Mouse (Mus musculus) large intestine, adult 2 months (tissue): ENCODE data around the gene Nrxn3. TPM values are rescaled to one million over a fixed set of nuclear protein-coding genes. Genes with fewer than 3 reads are reported as not detected.

Source experiments
- DNase-seq: peaks from one replicate; pipeline ENCODE4 v3.0.0-alpha.2; 2012; ENCODE audit warnings: low read depth, low spot score
- WGBS: fragments of 180-500 bp; shearing (Covaris S2); methylation state at CpG from one replicate; pipeline ENCODE4 v1.1.7; 2018; 5-methylcytosine and 5-hydroxymethylcytosine counted together
- polyA plus RNA-seq: library from polyadenylated mRNA; depleted of rRNA; stranded (reverse); fragments of >200 nt; gene quantifications from 2 replicates; pipeline ENCODE4 v1.2.3, GENCODE M21; 2012

The Nrxn3 gene
- polyA plus RNA-seq, 1 experiment, result 0.06 TPM

DNA sequence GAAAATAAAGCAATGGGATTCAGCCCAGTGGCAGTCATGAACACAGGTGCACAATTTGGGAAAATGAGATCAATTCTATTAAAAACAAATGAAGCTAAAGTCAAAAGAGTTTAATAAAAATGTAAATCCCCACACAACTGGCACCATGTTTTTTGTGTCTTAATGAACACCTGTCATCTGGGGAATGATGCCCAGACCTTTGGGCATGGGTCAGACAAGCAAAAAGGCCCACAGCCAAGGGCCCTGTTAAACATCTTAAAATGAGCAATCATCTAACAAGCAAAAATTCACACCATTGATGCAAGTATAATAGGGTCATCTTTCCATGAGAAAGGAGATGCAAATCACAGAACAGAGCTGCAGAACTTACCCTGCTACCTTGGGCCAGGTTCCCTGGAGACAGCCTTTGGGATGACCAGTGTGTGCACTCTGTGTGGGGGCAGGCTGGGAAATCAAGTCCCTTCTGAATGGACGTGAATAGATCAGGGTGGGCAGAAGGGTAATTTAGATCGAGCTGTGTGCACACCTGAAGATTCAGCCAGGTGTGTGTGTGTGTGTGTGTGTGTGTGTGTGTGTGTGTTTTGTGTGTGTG, 1223.3 kb downstream of the Nrxn3 start:
- DNase-seq, result no peak
- 76% methylated on average over 2 of the region's 2 CpGs for WGBS

DNA sequence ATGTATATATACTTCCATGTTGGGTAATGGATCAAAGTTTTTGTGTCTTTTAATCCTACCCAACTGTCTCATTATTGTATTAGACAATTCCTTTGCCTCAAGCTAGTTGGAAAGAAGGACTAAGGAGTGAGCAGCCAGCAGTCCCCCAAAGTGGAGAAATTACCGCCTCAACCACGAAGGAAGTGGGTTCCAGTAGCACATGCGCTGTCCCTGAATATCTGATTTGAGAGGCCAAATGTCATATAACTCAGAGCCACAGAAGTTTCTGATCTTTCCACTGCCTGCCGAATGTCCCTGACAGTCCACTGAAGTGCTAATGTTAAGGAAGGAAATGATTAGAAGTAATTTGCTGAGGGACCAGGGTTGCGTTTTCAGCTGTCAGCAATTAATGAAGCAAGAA, 1223.8 kb downstream of the Nrxn3 start:
- no peak for DNase-seq
- WGBS, result 61% methylated on average over 5 of the region's 5 CpGs

DNA sequence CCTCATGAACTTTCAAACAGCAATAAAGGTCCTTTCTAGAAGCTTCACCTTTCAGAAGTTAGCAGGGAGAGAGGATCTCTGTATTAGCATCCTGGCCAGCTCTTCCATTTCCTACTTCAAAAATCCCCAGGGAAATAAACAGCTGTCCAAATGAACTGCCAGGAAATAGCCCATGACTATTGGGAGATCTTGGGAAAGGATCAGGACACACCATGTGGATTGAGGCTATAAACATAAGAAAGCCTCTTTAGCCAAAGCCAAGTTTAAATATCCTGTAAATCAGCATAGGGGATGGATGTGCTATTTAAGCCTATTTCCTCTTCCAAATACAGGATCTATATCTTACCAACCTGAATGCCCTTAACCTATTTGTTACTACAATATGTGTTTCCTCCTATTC, 1230.6 kb downstream of the Nrxn3 start:
- DNase-seq, result no peak

DNA sequence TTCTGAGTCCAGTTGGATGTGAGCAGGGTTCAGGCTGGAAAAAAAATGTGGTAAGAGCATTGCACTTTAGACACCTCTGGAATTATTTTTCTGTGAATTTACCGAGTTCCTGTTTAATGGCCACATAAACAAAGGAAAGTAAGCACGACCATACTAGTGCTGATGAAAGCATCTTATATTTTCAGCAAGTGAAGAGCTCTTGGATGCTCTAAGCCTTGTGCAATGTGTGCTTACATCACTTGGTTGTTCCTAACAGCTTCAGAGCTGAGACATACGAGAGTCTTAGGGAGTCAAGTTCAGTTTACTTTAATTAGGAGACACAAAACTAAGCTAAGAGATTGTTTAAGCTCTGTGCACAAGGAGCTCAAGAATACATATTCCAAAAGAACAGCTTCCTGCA, 1231.0 kb downstream of the Nrxn3 start:
- DNase-seq, result no peak
- WGBS, result 46% methylated on average over 3 of the region's 3 CpGs

DNA sequence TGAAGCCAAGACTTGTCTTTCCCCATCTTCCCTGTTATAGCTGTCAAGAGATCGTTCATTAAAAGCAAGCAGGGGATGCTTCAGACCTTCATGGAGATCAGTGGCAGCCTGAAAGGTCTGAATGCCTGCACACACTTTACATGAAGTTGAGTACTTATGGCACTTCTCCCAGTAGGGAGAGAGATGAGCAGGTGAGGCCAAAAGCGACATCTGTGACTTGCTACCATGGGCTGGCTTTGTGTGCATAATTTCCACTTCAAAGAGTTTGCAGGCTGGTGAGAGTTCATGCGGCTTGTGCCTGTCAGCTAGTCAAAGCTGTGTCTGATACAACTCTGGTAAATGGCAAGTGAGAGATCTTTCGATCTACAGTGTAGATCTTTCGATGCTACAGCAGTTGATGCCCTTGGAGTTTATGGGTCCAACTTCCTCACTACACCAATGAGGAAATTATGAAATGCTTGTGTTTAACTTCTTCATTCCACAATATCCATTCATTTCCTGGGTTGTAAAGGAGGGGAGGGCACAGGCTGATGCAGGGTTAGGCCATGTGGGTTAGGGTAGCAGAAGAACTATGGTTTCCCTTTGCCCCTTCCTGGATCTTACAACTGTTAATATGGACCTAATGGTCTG, 1231.9 kb downstream of the Nrxn3 start:
- 65% methylated on average over 5 of the region's 5 CpGs for WGBS
- DNase-seq, result no peak

DNA sequence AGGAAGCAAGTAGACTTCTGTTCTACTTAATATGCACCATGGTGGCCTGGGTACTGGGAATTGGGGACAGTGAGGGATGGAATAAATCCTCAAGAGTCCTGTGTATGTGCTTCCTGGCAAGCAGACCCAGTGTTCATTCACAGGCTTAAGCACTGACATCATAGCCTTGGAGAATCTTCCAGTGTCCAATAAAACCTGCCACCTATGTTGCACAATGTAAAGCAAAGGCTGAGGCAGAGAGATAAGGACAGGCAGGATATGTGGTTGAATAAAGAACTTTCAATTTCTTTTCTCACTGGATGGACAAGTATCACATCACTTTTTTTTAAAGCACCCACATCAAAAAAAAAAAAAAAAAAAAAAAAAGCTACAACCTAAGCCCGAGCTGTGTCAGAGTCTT, 1240.4 kb downstream of the Nrxn3 start:
- 59% methylated on average over 1 of the region's 1 CpGs for WGBS
- no peak for DNase-seq

DNA sequence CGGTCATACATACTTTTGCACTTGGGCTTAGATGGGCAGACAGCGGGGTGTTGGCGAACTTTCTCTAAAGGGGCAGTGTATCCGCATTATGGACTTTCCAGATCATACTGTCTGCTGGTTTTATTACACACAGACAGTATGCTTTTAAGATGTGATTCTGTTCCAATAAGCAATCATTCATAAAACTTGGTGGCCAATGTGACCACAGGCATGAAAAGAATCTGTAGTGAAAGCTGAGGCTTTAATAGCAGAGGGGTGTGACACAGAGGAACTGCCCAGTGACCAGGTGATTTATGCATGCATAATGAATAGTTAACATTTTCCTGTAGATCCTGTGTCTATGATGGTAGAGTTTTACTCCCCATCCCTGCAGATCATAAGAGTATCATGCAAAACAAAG, 1254.0 kb downstream of the Nrxn3 start:
- WGBS, result 88% methylated on average over 4 of the region's 4 CpGs
- DNase-seq, result no peak

DNA sequence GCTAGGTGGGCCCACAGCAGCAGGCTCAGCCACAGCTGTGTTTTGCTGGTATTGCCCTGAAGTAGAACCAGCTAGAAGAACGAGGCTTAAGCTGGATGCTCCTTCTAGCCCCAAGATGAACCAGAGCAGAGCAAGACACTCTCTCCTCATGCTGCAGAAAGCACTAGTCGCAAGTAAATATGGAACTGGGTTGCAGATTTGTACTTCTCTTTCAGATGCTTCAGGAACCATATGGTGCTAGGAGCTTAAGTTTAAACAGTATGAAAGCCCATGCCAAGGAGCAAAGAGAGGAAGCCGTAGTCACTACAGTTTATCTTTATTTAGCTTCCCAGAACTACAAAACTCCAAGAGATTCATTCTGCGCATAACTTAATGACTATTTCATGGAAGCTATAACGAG, 1254.8 kb downstream of the Nrxn3 start:
- WGBS, result 65% methylated on average over 5 of the region's 5 CpGs
- no peak for DNase-seq

DNA sequence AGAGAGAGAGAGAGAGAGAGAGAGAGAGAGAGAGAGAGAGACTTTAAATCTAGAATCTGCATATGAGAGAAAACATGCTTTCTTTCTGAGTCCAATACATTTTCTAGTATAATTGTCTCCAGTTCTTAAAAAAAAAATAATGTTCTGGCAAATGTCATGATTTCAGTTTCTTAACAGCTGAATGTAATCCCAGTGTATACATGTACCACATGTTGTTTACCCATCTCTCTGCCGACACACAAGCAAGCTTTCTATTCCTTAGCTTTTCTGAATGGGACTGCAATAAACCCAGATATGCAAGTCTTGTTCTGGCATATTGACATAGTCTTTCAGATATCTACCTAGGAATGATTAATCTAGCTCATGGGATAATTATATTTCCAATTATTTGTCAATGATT, 1256.5 kb downstream of the Nrxn3 start:
- DNase-seq, result no peak
- 49% methylated on average over 1 of the region's 1 CpGs for WGBS

DNA sequence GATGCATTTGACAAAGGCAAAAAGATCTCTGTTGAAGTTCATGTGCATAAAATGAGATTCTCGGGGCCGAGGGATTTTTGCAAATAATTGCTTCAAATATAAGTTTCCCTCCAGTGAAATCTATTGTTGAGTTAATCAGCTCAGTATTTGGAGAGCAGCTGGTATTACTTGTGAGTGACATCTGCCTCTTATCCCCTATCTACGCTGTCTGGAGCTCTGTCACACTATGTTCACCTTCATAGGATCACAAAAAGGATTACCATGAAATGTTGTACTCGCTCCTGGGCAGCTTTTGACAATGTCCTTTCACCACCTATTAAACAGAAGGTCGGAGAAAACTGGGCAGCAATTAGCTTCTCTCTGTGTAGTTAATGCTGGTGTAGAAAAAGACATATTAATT, 1259.8 kb downstream of the Nrxn3 start:
- DNase-seq, result no peak

DNA sequence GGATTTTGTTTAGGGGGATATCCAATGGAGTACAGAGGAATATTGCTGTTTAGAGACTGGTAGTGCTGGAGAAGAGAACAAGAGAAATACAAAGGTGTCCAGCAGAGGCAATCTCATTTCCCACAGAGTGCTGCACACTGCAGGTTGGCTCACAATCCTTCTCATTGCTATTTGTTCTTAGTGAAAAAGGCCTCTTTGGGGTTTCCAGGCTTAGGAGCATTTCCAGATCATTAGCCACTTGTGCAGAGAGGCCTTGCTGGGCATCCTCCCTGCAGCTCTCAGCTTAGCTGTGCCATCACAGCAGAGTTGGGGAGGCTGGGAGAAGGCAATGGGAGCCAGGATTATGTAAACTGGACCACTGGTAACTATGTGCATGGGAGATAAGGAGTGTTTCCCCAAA, 1260.7 kb downstream of the Nrxn3 start:
- DNase-seq, result no peak

More for the DNA sequence above, 1259.8 kb downstream of the Nrxn3 start:
- WGBS, result 79% methylated on average over 5 of the region's 5 CpGs

DNA sequence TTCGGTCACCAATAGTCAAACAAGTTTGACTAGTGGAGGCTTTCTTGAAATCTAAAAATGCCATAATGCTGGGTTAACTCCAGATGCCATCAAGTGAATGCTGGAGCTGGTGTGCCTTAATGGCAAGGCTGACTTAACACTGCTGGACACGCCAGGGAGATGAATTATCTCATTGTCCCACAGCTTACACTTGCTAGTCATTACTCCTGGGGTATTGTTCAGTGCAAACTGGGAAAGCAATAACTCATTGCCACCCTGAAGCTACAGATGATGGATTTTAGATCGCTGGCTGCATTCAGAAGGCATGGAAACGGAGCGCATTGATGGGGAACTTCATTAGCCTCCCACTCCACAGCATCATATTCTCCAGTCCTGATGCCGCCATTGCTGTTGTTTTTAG, 1263.5 kb downstream of the Nrxn3 start:
- 79% methylated on average over 6 of the region's 6 CpGs for WGBS
- DNase-seq, result no peak

DNA sequence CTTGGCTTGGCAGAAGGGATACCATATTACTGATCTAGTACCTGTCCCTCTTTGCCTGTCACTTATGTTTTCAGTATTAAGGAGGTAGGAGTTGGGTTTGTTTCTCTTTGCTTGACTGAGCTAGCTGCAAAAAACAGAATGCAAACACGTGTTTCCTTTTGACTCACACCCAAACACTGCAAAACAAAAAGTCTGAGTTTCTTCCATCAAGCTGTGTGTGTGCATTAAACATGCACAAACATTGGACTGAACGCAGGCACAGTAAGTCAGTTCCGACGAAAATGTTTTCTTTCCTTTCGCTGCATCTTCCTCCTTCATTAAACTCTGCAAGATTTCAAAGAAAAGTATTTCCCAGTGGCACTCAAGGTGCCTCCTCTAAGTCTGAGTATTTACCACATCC, 1270.6 kb downstream of the Nrxn3 start:
- no peak for DNase-seq
- 58% methylated on average over 5 of the region's 5 CpGs for WGBS

DNA sequence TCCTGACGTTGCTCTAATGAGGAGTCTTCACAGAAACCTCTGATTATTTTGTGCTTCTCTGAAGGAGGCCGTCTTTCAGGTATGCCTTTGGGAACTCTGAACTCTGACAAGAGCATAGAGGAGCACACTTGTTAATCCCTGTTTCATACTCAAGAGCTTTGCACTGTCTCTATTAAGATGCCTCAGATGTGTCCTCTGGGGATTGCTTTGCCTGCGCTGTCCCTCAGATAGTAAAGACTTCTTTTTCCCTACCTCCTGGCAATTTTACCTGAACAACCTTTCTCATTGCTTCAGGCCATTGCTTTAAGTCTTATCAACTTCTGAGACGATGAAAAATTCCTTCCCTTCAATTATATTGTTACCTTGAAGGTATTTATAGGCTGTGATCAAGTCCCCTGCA, 1272.7 kb downstream of the Nrxn3 start:
- DNase-seq, result no peak
- 67% methylated on average over 4 of the region's 4 CpGs for WGBS

DNA sequence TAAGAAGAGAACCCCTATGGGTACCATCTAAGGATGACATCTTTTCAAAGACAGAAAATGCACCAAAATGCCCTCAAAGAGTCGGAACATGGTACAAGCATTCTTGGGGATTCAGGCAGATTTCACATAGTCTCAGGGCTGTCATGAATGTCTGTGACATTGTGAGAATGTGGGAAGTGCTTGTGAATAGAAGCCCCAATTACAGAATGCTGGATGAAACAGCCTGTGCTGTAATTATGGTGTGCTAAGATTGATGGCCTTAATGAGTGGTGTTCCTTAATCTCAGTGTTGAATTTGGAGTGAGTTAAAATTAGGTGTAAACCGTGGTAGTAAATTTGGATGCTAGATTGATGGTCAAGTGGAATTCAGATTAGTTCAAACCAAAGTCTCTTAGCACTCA, 1287.6 kb downstream of the Nrxn3 start:
- 79% methylated on average over 2 of the region's 2 CpGs for WGBS
- DNase-seq, result no peak

DNA sequence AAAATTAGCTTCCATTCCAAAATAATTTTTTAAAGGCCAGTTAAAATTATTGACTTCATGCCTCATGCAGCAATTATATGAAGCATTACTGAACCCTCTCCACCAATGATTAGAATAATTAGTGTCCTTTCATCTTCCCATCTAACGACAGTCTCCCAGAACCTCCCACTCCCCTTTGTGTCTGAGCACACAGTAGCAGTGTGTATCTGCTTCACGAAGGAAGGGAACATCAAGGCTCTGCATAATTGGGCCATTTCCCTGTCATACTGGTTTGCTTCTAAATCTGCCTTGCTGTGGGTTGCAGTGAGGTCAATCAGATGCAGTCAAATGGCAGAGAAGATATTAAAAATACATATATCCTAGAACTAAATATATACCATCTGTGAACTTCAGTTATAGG, 1291.3 kb downstream of the Nrxn3 start:
- no peak for DNase-seq
- 54% methylated on average over 2 of the region's 2 CpGs for WGBS

DNA sequence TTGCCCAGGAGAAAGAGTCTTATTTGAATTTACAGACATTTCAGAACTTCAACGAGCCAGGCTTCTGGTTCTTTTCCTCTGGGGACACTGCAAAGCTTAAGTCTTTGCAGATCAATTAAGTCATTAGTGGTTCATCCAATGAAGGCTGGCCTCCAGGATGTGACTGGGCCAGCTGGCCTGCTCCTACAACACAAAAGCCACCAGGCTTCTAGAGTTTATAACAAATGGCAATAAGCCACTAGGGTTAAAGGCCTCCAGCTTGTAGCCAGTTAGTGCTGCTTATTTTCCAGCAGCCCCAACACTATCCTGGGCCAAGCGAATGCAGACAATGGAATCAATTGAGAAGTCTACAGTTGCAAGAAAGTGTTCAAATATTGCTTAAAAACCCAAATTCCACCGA, 1304.3 kb downstream of the Nrxn3 start:
- no peak for DNase-seq
- 58% methylated on average over 3 of the region's 3 CpGs for WGBS

DNA sequence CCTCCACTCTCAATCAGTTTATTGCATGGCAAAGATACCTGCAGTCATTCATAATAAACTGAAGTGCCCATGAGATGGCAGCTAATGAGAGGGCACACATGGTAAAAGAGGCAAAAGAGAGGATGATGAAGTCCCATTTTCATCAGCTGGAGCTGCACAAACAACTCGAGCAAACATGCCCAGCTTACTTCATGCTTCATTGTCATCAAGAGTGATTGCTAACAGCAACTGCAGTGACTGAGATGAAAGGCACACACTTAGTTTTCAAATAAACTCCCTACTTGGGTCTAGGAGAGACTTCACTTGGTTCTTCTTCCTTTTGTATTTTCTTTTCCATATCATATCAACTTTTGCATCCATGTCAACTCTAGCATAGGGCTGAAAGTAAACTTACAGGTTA, 1318.4 kb downstream of the Nrxn3 start:
- DNase-seq, result no peak
- 47% methylated on average over 1 of the region's 1 CpGs for WGBS

DNA sequence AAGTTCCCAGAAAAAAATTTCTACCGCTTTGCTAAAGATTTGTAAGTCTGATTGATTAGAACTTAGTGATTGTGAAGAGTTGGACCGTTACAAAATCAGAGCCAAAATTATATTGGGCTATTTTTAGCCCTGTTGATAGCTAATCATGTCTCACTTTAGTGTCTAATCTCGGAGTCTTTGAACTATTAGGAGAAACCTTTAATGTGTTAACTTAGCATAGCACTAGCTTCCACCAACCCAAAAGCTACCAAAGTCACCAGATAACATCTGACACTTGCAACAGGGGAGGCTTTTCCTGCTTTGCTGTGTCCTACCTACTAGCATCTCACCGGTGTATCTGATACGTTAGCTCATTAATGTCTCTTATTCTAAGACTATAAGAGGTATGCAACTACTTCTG, 1333.6 kb downstream of the Nrxn3 start:
- DNase-seq, result no peak
- 85% methylated on average over 5 of the region's 5 CpGs for WGBS

DNA sequence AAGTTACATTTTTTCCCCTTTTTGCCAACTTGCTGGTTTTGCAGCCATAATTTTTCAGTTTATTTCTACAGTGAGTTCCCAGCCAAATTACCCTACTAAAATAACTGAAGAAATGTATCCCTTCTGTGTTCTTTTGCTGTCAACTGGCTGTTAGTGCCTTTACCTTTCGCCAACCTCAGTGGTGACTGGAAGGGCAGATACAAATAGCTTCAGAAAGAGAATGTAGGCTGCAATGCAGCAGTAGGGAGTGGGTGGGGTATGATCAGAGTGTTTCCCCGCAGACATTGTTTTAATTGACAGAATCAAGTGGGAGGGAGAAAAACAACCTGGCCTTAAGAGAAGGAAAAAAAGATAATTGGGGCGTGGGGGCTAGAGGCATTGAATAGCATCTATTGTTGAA, 1337.1 kb downstream of the Nrxn3 start:
- no peak for DNase-seq
- WGBS, result 83% methylated on average over 3 of the region's 3 CpGs

DNA sequence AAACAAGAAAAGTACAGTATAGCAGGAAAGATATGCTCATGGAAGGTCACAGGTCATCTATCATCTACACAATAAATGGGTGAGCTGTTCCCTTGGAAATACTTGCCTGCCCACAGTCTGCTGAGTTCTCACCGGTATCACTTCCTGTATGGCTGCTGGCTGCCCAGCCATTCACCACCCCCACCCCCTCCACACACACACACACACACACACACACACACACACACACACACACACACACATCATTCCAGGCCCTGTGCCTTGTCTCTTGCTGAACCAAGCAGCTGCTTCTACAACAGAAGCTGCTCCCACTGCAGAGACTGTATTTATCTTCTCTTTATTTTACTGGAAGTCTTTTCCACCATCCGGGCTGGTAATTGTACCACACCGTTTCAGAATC, 1338.6 kb downstream of the Nrxn3 start:
- DNase-seq, result no peak
- WGBS, result 8% methylated on average over 3 of the region's 3 CpGs

DNA sequence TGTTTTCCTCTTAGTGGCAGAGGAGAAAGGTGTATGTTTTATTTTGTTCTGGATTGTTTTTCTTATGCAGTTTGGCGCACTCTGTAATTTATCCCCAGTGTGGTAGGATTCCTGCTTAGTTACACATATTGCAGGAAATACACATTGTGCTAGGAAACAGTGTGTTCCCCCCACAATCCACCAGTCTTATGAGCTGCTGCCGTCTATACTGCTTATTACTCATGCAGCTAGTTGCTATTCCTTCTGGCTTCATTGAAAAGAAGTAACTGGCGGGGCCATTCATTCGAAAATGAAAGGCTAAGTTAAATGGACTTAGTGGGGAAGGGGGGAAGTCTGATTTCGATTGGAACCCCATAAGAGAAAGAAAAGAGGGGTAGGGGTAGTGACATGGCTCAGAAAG, 1339.5 kb downstream of the Nrxn3 start:
- DNase-seq, result no peak

More for the DNA sequence above, 1339.5 kb downstream of the Nrxn3 start:
- WGBS, result 73% methylated on average over 5 of the region's 5 CpGs
